Mouse (Mus musculus): Measurements from ENCODE around the gene Mrps23.

GRCm38 (mm10) chr11:88221929-88222475, 17.8 kb downstream of the Mrps23 start:
- TF ChIP-seq CTCF (IDR thresholded peaks at IDR 0.05; ENCODE audit: control insufficient read depth, insufficient read depth, low read length) (no peak), POLR2A (IDR thresholded peaks at IDR 0.05; ENCODE audit: borderline replicate concordance, control insufficient read depth, low read depth, low read length) (no peak)

Measured in bone marrow, adult 2 months (tissue).